In genomic region chr19:5058801-5059771, GRCm38 (mm10) we compare ENCODE assay signal across 9 mouse cellular contexts. TPM values are rescaled to one million over a fixed set of nuclear protein-coding genes. Genes with fewer than 3 reads are reported as not detected.
A peak's percentile ranks its signal among the peaks of the same experiment; 100 is the strongest.
DNase-seq lines count a peak whose midpoint lies in the region; ATAC-seq lines count a peak whose summit lies in the region.
"Had no signal": no experiment of that assay in that cellular context is flagged by ENCODE, and none has a peak within 500 bp of the region (broad histone marks: within the 10 kb centered on the region; RNA-seq: fewer than 3 reads in every experiment).

No protein-coding gene starts in this region.

- H3K9me3 ChIP-seq in heart, embryonic 11.5 days (replicated peaks; ENCODE audit: control insufficient read depth, low read length) = no peaks in the 10 kb centered on the region
- no peaks in the 10 kb centered on the region for H3K9me3 ChIP-seq in limb, embryonic 12.5 days

- peak overlapping the region; percentile 7 for H3K27ac ChIP-seq in heart, embryonic 11.5 days (ENCODE audit: low read depth, low read length)
- peak overlapping the region; percentile 45 for H3K27ac ChIP-seq in limb, embryonic 12.5 days

- DNase-seq in urinary bladder, postnatal 14 days (ENCODE audit: low spot score) = peak; percentile 60
- DNase-seq in urinary bladder, postnatal 25 days (ENCODE audit: low spot score) = no peak
- DNase-seq in retina, postnatal 1 day = peak; percentile 40
- no peak for DNase-seq in layer of hippocampus, postnatal 14 days (ENCODE audit: low spot score in 2 of 2)
- DNase-seq in right cerebral cortex, postnatal 10 days (ENCODE audit: low spot score in 2 of 2) = no peak
- DNase-seq in spleen, postnatal 10 days (ENCODE audit: low spot score in 2 of 2) = no peak

- no peaks in the 10 kb centered on the region for H3K36me3 ChIP-seq in heart, embryonic 11.5 days (ENCODE audit: control insufficient read depth, insufficient read depth, low read length)
- no peaks in the 10 kb centered on the region for H3K36me3 ChIP-seq in limb, embryonic 12.5 days

- H3K4me1 ChIP-seq in heart, embryonic 11.5 days (ENCODE audit: control insufficient read depth, insufficient read depth, low read length) = peaks cover 35% of the 10 kb centered on the region
- H3K4me1 ChIP-seq in limb, embryonic 12.5 days (replicated peaks) = peaks cover 47% of the 10 kb centered on the region

- peak overlapping the region; percentile 32 for H3K4me2 ChIP-seq in heart, embryonic 11.5 days
- no peak overlapping the region for H3K4me2 ChIP-seq in limb, embryonic 12.5 days

- H3K4me3 ChIP-seq in heart, embryonic 11.5 days (ENCODE audit: low read depth, low read length) = no peak overlapping the region
- no peak overlapping the region for H3K4me3 ChIP-seq in limb, embryonic 12.5 days (replicated peaks)

- ATAC-seq in heart, embryonic 11.5 days (replicated peaks; ENCODE audit: insufficient number of reproducible peaks, low FRiP score, low TSS enrichment) = 0 out of 2 replicates have a peak, but pooled peaks have one; percentile 14
- ATAC-seq in limb, embryonic 12.5 days (ENCODE audit: insufficient number of reproducible peaks, insufficient read depth, low FRiP score, low TSS enrichment, low read depth) = 0 out of 2 replicates have a peak, but pooled peaks have one; percentile 27

- peak overlapping the region; percentile 49 for H3K9ac ChIP-seq in heart, embryonic 11.5 days (ENCODE audit: low read depth, low read length)
- H3K9ac ChIP-seq in limb, embryonic 12.5 days (replicated peaks) = 0 out of 2 replicates have a peak overlapping the region, but pooled peaks have one; percentile 40

- H3K27me3 ChIP-seq in heart, embryonic 11.5 days (ENCODE audit: control insufficient read depth, insufficient read depth, low read length) = 0 out of 2 replicates have a peak, but pooled peaks cover 4% of the 10 kb centered on the region
- H3K27me3 ChIP-seq in limb, embryonic 12.5 days = peaks cover under 1% of the 10 kb centered on the region

- 4% methylated on average over 10 of the region's 10 CpGs for WGBS in heart, embryonic 11.5 days (ENCODE audit: insufficient replicate concordance)
- 15% methylated on average over 10 of the region's 10 CpGs for WGBS in limb, embryonic 12.5 days

RNA-seq across cellular contexts. Expression of gene Cd248, which starts 8.8 kb away (rescaled TPM):
- polyA plus RNA-seq in heart, embryonic 11.5 days (2014; fragmentation: Nextera tagmentation; extraction: Ambion mirVana) = 24.2 and 27.3 TPM in 2 replicates
- polyA plus RNA-seq in limb, embryonic 12.5 days (2016; fragmentation: Nextera tagmentation; extraction: Ambion mirVana) = 30.6 and 38.1 TPM in 2 replicates
- total RNA-seq in layer of hippocampus, postnatal 14 days (2021) = 1 to 10 TPM; 6.5 to 7.7 TPM

RNA-seq across cellular contexts. Expression of gene Rin1, which starts 8.8 kb away (rescaled TPM):
- 3.0 and 4.3 TPM in 2 replicates for polyA plus RNA-seq in heart, embryonic 11.5 days (2014; fragmentation: Nextera tagmentation; extraction: Ambion mirVana)
- polyA plus RNA-seq in limb, embryonic 12.5 days (2016; fragmentation: Nextera tagmentation; extraction: Ambion mirVana) = 2.4 and 2.5 TPM in 2 replicates
- total RNA-seq in layer of hippocampus, postnatal 14 days (2021) = 10 to 100 TPM; 68.7 to 72.6 TPM

RNA-seq across cellular contexts. Expression of gene Brms1, which starts 17.9 kb away (rescaled TPM):
- polyA plus RNA-seq in heart, embryonic 11.5 days (2014; fragmentation: Nextera tagmentation; extraction: Ambion mirVana) = 35.3 and 36.4 TPM in 2 replicates
- polyA plus RNA-seq in limb, embryonic 12.5 days (2016; fragmentation: Nextera tagmentation; extraction: Ambion mirVana) = 48.3 and 49.5 TPM in 2 replicates
- 10 to 100 TPM; 10.8 to 12.9 TPM for total RNA-seq in layer of hippocampus, postnatal 14 days (2021)

RNA-seq across cellular contexts. Expression of gene AC124502.3, which starts 20.4 kb away (rescaled TPM):
- polyA plus RNA-seq in heart, embryonic 11.5 days (2014; fragmentation: Nextera tagmentation; extraction: Ambion mirVana) = 0.93 and 2.0 TPM in 2 replicates
- 2.4 and 4.1 TPM in 2 replicates for polyA plus RNA-seq in limb, embryonic 12.5 days (2016; fragmentation: Nextera tagmentation; extraction: Ambion mirVana)
- 10 to 100 TPM in 1 of 2 experiments, 1 to 10 TPM in 1; 5.9 to 10.6 TPM for total RNA-seq in layer of hippocampus, postnatal 14 days (2021)
- total RNA-seq: common myeloid progenitor, adult 5-6 weeks had no signal

RNA-seq across cellular contexts. Expression of gene B4gat1, which starts 20.5 kb away (rescaled TPM):
- polyA plus RNA-seq in heart, embryonic 11.5 days (2014; fragmentation: Nextera tagmentation; extraction: Ambion mirVana) = 37.4 and 46.9 TPM in 2 replicates
- 42.3 and 44.8 TPM in 2 replicates for polyA plus RNA-seq in limb, embryonic 12.5 days (2016; fragmentation: Nextera tagmentation; extraction: Ambion mirVana)
- total RNA-seq in layer of hippocampus, postnatal 14 days (2021) = 100 to 1,000 TPM; 124 to 127 TPM

Comparison
In these comparisons a context has a peak if more than half of its experiments do, and no peak if none do; other contexts are left out.
1. DNase-seq: peak in urinary bladder, postnatal 14 days (single experiment) and retina, postnatal 1 day (single experiment); none in urinary bladder, postnatal 25 days (single experiment), layer of hippocampus, postnatal 14 days (0 of 2), right cerebral cortex, postnatal 10 days (0 of 2) and spleen, postnatal 10 days (0 of 2).